Mouse (Mus musculus): ENCODE measurements around the gene Mcm9. TPM values are rescaled to one million over a fixed set of nuclear protein-coding genes. Genes with fewer than 3 reads are reported as not detected.

Mcm9 gene
- polyA plus RNA-seq, 1 experiment, result not detected

- TF ChIP-seq CTCF (IDR thresholded peaks at IDR 0.05; ENCODE audit: insufficient read depth, low read depth, low read length) (no peak), POLR2A (IDR thresholded peaks at IDR 0.05; ENCODE audit: insufficient read depth, low read depth, low read length) (0 out of 2 replicates have a peak, but pooled peaks have one; percentile 42)
- peak overlapping the region; percentile 94 for H3K4me3 ChIP-seq (ENCODE audit: insufficient read depth, low read depth, low read length)
- no peaks in the 10 kb centered on the region for H3K4me1 ChIP-seq (ENCODE audit: control insufficient read depth, insufficient read depth, low read length)
- 4% methylated on average over 26 of the region's 27 CpGs for WGBS
- H3K27ac ChIP-seq (ENCODE audit: insufficient read depth, low read depth, low read length), result peak overlapping the region; percentile 97
Measured at GRCm38 (mm10) chr10:53595744-53596676, 34.2 kb downstream of the Mcm9 start.

- Histone ChIP-seq H3K27ac (ENCODE audit: insufficient read depth, low read depth, low read length) (no peak overlapping the region), H3K4me1 (ENCODE audit: control insufficient read depth, insufficient read depth, low read length) (peaks cover 5% of the 10 kb centered on the region), H3K4me3 (ENCODE audit: insufficient read depth, low read depth, low read length) (no peak overlapping the region)
- no peak for TF ChIP-seq CTCF (IDR thresholded peaks at IDR 0.05; ENCODE audit: insufficient read depth, low read depth, low read length)
- no peak for TF ChIP-seq POLR2A (IDR thresholded peaks at IDR 0.05; ENCODE audit: insufficient read depth, low read depth, low read length)
- WGBS, result 74% methylated on average over 3 of the region's 3 CpGs
Measured at GRCm38 (mm10) chr10:53585777-53586176, 44.5 kb downstream of the Mcm9 start.

- TF ChIP-seq POLR2A (IDR thresholded peaks at IDR 0.05; ENCODE audit: insufficient read depth, low read depth, low read length) (no peak), CTCF (IDR thresholded peaks at IDR 0.05; ENCODE audit: insufficient read depth, low read depth, low read length) (no peak)
- no peak overlapping the region for H3K27ac ChIP-seq (ENCODE audit: insufficient read depth, low read depth, low read length)
- 17% methylated on average over 11 of the region's 12 CpGs for WGBS
- H3K4me1 ChIP-seq (ENCODE audit: control insufficient read depth, insufficient read depth, low read length), result peaks cover 8% of the 10 kb centered on the region
- H3K4me3 ChIP-seq (ENCODE audit: insufficient read depth, low read depth, low read length), result peak overlapping the region; percentile 69
Measured at GRCm38 (mm10) chr10:53581087-53581486, 49.2 kb downstream of the Mcm9 start.

GRCm38 (mm10) chr10:53580621-53581081, 49.6 kb downstream of the Mcm9 start:
- no peak overlapping the region for H3K27ac ChIP-seq (ENCODE audit: insufficient read depth, low read depth, low read length)
- no peak for TF ChIP-seq POLR2A (IDR thresholded peaks at IDR 0.05; ENCODE audit: insufficient read depth, low read depth, low read length)
- no peak for TF ChIP-seq CTCF (IDR thresholded peaks at IDR 0.05; ENCODE audit: insufficient read depth, low read depth, low read length)
- H3K4me1 ChIP-seq (ENCODE audit: control insufficient read depth, insufficient read depth, low read length), result peaks cover 8% of the 10 kb centered on the region
- H3K4me3 ChIP-seq (ENCODE audit: insufficient read depth, low read depth, low read length), result peak overlapping the region; percentile 69
- WGBS, result 6% methylated on average over 14 of the region's 14 CpGs

GRCm38 (mm10) chr10:53580137-53580536, 50.1 kb downstream of the Mcm9 start:
- Histone ChIP-seq H3K4me1 (ENCODE audit: control insufficient read depth, insufficient read depth, low read length) (peaks cover 8% of the 10 kb centered on the region), H3K27ac (ENCODE audit: insufficient read depth, low read depth, low read length) (no peak overlapping the region), H3K4me3 (ENCODE audit: insufficient read depth, low read depth, low read length) (peak overlapping the region; percentile 69; the same call in 1 of the 2 replicates)
- no peak for TF ChIP-seq POLR2A (IDR thresholded peaks at IDR 0.05; ENCODE audit: insufficient read depth, low read depth, low read length)
- TF ChIP-seq CTCF (IDR thresholded peaks at IDR 0.05; ENCODE audit: insufficient read depth, low read depth, low read length), result no peak
- WGBS, result 55% methylated on average over 6 of the region's 7 CpGs

GRCm38 (mm10) chr10:53568531-53568930, 61.7 kb downstream of the Mcm9 start:
- H3K27ac ChIP-seq (ENCODE audit: insufficient read depth, low read depth, low read length), result no peak overlapping the region
- TF ChIP-seq POLR2A (IDR thresholded peaks at IDR 0.05; ENCODE audit: insufficient read depth, low read depth, low read length) (no peak), CTCF (IDR thresholded peaks at IDR 0.05; ENCODE audit: insufficient read depth, low read depth, low read length) (no peak)
- H3K4me1 ChIP-seq (ENCODE audit: control insufficient read depth, insufficient read depth, low read length), result no peaks in the 10 kb centered on the region
- no peak overlapping the region for H3K4me3 ChIP-seq (ENCODE audit: insufficient read depth, low read depth, low read length)

GRCm38 (mm10) chr10:53565538-53565937, 64.7 kb downstream of the Mcm9 start:
- Histone ChIP-seq H3K4me1 (ENCODE audit: control insufficient read depth, insufficient read depth, low read length) (no peaks in the 10 kb centered on the region), H3K27ac (ENCODE audit: insufficient read depth, low read depth, low read length) (no peak overlapping the region), H3K4me3 (ENCODE audit: insufficient read depth, low read depth, low read length) (no peak overlapping the region)
- no peak for TF ChIP-seq CTCF (IDR thresholded peaks at IDR 0.05; ENCODE audit: insufficient read depth, low read depth, low read length)
- TF ChIP-seq POLR2A (IDR thresholded peaks at IDR 0.05; ENCODE audit: insufficient read depth, low read depth, low read length), result no peak
- 58% methylated on average over 2 of the region's 2 CpGs for WGBS

GRCm38 (mm10) chr10:53562001-53562400, 68.2 kb downstream of the Mcm9 start:
- 89% methylated on average over 5 of the region's 5 CpGs for WGBS
- H3K27ac ChIP-seq (ENCODE audit: insufficient read depth, low read depth, low read length), result no peak overlapping the region
- no peaks in the 10 kb centered on the region for H3K4me1 ChIP-seq (ENCODE audit: control insufficient read depth, insufficient read depth, low read length)
- TF ChIP-seq CTCF (IDR thresholded peaks at IDR 0.05; ENCODE audit: insufficient read depth, low read depth, low read length) (no peak), POLR2A (IDR thresholded peaks at IDR 0.05; ENCODE audit: insufficient read depth, low read depth, low read length) (no peak)
- no peak overlapping the region for H3K4me3 ChIP-seq (ENCODE audit: insufficient read depth, low read depth, low read length)

- TF ChIP-seq POLR2A (IDR thresholded peaks at IDR 0.05; ENCODE audit: insufficient read depth, low read depth, low read length) (no peak), CTCF (IDR thresholded peaks at IDR 0.05; ENCODE audit: insufficient read depth, low read depth, low read length) (no peak)
- H3K4me1 ChIP-seq (ENCODE audit: control insufficient read depth, insufficient read depth, low read length), result no peaks in the 10 kb centered on the region
- no peak overlapping the region for H3K27ac ChIP-seq (ENCODE audit: insufficient read depth, low read depth, low read length)
- 64% methylated on average over 7 of the region's 7 CpGs for WGBS
- no peak overlapping the region for H3K4me3 ChIP-seq (ENCODE audit: insufficient read depth, low read depth, low read length)
Measured at GRCm38 (mm10) chr10:53537596-53537995, 92.6 kb downstream of the Mcm9 start.

Measured in olfactory bulb, adult 2 months (tissue).